Mouse (Mus musculus) left cerebral cortex, postnatal 36 days (tissue): ENCODE data around the gene Carm1. TPM values are rescaled to one million over a fixed set of nuclear protein-coding genes. Genes with fewer than 3 reads are reported as not detected.
"Not testable (repeated sequence)": the region's sequence is repeated elsewhere in the genome, so short reads cannot be mapped to it uniquely, and the experiment has no call there.

Experiments
- DNase-seq, 2 experiments: peaks; one replicate each; pipeline ENCODE4 v3.0.0; 2021 to 2022; ENCODE audit warnings: low spot score in 2 of 2, mixed read lengths in 1 of 2
- intact Hi-C: fragments of 180-260 bp; cut with DNase I; formaldehyde crosslinking; loops from one replicate; pipeline ENCODE4 v1.15.1; 2025
- total RNA-seq, 2 experiments: library from RNA; stranded (reverse); gene quantifications; 2 replicates each; pipeline ENCODE4 v1.2.3; 2021

Gene Carm1
- total RNA-seq, 2 experiments from 2014 or later, result 70.8 to 76.7 TPM

DNA sequence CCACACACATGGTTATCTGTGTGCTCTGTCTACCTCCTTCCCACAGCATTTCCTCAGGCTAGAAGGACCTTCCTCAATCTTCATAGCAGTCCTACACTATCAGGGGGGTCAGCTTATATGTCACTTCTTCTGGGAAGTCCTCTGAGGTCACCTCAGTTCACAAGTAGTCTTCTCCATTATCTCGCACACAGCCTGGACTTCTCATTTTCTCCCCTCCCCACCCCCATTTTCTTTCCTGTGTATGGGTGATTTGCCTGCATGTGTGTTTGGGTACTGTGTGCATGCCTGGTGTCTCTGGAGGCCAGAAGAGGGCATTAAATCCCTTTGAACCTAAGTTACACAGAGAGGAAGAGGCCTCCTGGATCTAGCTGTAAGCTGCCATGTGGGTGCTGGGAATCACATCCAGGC lies 18.8 kb upstream of the Carm1 start:
- intact Hi-C loops, result no loop called here

GRCm38 (mm10) chr9:21536501-21536900 lies 10.2 kb upstream of the Carm1 start:
- DNase-seq, result no peak
- intact Hi-C loops, result no loop called here

More for the DNA sequence above, 18.8 kb upstream of the Carm1 start:
- no peak for DNase-seq

- no peak for DNase-seq
- intact Hi-C loops, result no loop called here
Observed at GRCm38 (mm10) chr9:21537009-21537408, 9.7 kb upstream of the Carm1 start.

GRCm38 (mm10) chr9:21539981-21540753 lies 6.5 kb upstream of the Carm1 start:
- intact Hi-C loops, result no loop called here
- DNase-seq, result no peak

DNA sequence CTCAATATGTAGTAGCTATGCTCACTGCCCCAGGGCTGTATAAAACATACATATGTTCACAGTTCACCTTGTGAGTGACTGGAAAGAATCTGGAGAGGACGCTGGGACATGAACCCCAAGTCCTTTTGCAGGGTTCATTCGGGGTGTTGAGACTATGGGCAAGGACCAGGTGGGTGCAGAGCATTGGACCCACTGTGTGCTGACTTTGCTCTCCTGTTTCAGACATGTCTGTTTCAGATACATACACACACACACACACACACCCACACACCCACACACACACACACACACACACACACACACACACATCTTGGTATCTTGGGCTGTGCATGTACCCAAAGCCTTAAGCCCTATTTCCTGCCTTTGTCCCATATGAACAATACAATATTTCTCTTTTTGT lies 4.7 kb upstream of the Carm1 start:
- intact Hi-C loops, result not testable (repeated sequence)

DNA sequence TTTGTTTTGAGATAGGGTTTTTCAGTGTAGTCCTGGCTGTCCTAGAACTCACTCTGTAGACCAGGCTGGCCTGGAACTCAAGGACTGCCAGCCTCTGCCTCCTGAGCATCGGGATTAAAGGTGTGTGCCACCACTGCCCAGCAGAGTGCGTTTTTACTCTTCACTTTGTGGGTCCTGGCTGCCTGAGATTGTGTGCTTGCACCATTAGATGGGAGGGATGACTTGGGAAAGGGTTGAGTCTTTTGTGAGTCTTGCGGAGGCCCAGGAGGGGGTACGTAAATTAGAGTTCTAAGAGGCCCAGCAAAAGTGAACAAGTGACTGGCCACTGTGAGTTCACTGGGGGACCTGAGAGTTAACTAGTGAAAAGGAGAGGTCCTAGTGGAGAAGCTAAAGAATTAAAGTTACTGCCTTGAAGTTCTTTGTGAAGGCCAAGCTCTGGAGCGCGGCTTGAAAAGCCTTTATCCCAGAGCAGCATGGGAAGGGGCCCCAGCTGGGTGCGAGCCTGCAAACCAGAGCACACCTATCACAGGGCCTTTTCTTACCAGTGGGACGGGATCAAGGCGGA lies 1.3 kb upstream of the Carm1 start:
- intact Hi-C loops, result loop anchor here (5.0 kb wide), 1 partner anchor 33 kb away; the partner anchor contains the start of gene Tmed1
- no peak for DNase-seq

More for the DNA sequence above, 4.7 kb upstream of the Carm1 start:
- DNase-seq, result not testable (repeated sequence)

DNA sequence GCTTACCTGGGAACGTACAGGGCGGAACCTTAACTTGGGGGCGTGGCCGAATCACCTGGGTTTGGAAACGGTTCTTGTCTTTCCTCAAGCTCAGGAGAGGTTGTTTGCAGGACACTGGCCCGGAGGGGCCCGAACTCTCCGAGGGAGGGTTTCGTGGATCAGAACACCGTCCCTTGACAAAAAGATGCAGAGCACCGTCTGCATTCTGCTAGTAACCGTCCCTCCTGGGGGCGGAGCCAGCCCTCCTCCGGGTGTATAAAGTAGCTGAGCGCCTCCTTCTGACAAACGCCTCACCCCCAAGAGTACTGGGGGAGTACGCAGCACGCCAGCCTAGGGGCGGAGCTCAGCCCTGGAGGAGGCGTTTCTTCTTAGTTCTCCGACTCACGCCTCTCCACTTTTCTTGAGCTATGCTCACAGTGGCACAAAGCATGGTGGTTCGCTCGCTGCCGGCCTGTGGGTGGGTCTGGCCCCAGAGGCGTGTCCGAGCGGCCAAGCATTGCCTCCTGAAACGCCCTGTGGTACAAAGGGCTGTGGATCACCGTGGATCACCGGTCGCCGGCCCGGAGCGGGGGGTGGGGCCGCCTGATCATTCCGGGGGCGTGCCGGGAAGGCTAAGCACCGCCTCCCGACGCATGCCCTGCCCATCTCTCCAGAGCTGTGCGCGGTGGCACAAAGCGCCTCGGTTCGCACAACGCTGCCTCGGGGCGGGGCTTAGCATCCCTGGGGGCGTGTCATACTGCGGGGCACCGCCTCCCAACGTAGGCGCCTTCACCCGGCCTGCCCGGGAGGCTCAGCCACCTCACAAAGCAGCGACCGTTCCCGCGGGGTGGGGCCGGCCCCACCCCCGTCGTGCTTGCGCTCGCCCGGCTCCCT lies 542 bp upstream of the Carm1 start:
- peak; percentile 98 to 99 for DNase-seq
- intact Hi-C loops, result loop anchor here (1.0 to 5.0 kb wide), 2 partner anchors 34 to 46 kb away; partner anchors contain the start of genes Timm29, Tmed1 and Yipf2

DNA sequence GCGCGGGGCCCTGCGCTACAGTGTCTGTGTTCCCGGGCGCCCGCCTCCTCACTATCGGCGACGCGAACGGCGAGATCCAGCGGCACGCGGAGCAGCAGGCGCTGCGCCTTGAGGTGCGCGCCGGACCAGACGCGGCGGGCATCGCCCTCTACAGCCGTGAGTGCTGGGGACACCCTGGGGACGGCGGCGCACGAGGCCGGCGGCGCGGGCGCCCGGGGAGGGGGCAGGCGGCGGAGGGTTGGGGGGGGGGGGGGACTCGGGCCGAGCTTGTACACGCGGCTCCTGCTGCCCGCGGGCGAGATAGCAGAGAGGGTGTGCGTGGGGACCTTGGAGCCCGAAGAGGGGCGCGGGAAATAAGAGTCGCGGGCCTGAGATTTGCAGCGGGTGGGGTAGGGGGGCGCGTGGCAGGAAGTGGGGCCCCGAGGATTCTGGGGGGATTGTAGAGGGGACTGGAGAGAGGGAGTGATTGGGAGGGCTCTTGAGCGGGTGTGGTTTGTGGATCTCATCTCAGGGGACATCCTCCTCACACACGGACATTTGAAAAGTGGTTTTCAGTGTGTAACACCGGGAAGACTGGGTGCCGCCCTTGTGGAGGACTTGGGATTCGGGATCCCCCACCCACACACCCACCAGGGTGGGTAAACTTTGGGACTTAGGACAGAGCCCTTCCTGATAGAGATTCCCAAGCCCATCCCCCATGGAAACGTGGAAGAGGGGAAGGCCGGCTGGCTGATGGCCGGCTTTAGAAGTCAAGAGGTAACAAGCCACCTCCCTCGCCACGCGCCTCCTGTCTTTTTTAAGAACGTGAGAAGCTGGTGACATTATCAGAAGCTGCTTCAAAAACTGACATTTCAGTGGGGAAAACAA lies 614 bp downstream of the Carm1 start:
- intact Hi-C loops, result loop anchor here (5.0 kb wide), 1 partner anchor 35 kb away; the partner anchor contains the start of gene Tmed1
- DNase-seq, result peak; percentile 61 to 70

GRCm38 (mm10) chr9:21551049-21551448 lies 4.4 kb downstream of the Carm1 start:
- no peak for DNase-seq
- intact Hi-C loops, result no loop called here

GRCm38 (mm10) chr9:21553607-21554273 lies 7.0 kb downstream of the Carm1 start:
- intact Hi-C loops, result no loop called here
- DNase-seq, result no peak

- intact Hi-C loops, result no loop called here
Observed at GRCm38 (mm10) chr9:21555198-21555742, 8.6 kb downstream of the Carm1 start.

GRCm38 (mm10) chr9:21556996-21557395 lies 10.3 kb downstream of the Carm1 start:
- no peak for DNase-seq
- intact Hi-C loops, result no loop called here

More at GRCm38 (mm10) chr9:21555198-21555742, 8.6 kb downstream of the Carm1 start:
- DNase-seq, result no peak

- no peak for DNase-seq
- intact Hi-C loops, result no loop called here
Observed at GRCm38 (mm10) chr9:21557556-21557955, 10.9 kb downstream of the Carm1 start.

- no peak for DNase-seq
- intact Hi-C loops, result no loop called here
Observed at GRCm38 (mm10) chr9:21558366-21558765, 11.7 kb downstream of the Carm1 start.

DNA sequence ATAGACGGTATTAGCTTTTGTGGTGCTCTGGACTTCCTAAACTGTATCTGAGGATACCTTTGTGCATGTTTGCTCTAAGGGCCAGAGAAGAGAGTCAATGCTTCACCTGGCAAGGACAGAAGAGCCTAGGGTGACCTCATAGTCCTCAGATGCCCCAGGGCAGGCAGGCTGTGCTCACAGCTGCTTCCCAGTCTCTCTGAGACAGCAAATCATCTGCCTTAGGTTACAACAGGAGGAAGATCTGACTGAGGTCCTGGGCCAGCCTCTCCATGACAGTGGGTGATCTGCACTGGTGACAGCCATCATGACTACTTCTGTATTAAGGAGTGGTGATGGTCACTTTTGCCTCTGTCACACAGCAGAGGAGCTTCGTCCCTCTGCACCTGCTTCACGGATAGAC lies 12.5 kb downstream of the Carm1 start:
- intact Hi-C loops, result no loop called here
- no peak for DNase-seq

GRCm38 (mm10) chr9:21564420-21564819 lies 17.7 kb downstream of the Carm1 start:
- DNase-seq, result no peak
- intact Hi-C loops, result no loop called here

GRCm38 (mm10) chr9:21565004-21565586 lies 18.4 kb downstream of the Carm1 start:
- DNase-seq, result no peak
- intact Hi-C loops, result no loop called here

DNA sequence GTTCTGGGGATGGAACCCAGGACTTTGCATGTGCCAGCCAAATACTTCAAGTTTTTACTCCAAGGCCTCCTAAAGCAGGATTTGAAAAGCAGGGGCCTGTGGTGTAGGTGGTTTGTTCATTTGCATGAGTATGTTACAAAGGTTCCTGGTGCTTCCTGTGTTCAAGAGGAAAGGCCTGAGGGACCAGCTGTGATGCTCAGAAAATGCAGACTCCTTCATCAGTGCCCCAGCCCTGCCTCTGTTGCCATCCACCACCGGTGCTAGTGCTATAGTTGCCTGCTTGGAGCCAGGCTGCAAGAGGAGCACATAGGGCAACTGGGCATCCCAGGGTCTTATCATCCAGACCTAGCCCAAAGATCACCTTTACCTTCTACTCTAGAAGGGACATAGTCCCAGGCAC lies 19.8 kb downstream of the Carm1 start:
- intact Hi-C loops, result no loop called here
- DNase-seq, result no peak
